Mouse (Mus musculus): ENCODE measurements around the gene Olfr1065. TPM values are rescaled to one million over a fixed set of nuclear protein-coding genes. Genes with fewer than 3 reads are reported as not detected.
"Not testable (repeated sequence)": the region's sequence is repeated elsewhere in the genome, so short reads cannot be mapped to it uniquely, and the experiment has no call there.

Gene Olfr1065
- total RNA-seq (2021): not detected
- not detected in 2 replicates for polyA plus RNA-seq (2012; rRNA removed)
- long read RNA-seq: 0 reads

GRCm38 (mm10) chr2:86450491-86450890 is at the start of gene Olfr1065:
Olfr1065 (minus strand) TSS chr2:86450591.
- DNase-seq: not testable (repeated sequence)

- DNase-seq: no peak
Measured at GRCm38 (mm10) chr2:86487286-86487685, 36.9 kb upstream of the Olfr1065 start, which contains the start of gene Olfr228. Olfr228 (minus strand) TSS chr2:86487386.

GRCm38 (mm10) chr2:86464442-86465109 is 14.2 kb upstream of the Olfr1065 start:
- DNase-seq: peak; percentile 27

- DNase-seq: no peak
Measured at GRCm38 (mm10) chr2:86460434-86460833, 10.0 kb upstream of the Olfr1065 start.

- no peak for DNase-seq
Measured at GRCm38 (mm10) chr2:86456169-86456568, 5.8 kb upstream of the Olfr1065 start, which contains the start of gene Olfr1066. Olfr1066 (minus strand) TSS chr2:86456269.

GRCm38 (mm10) chr2:86442101-86442500 is 8.3 kb downstream of the Olfr1065 start:
- not testable (repeated sequence) for DNase-seq

GRCm38 (mm10) chr2:86428511-86428910 is 21.9 kb downstream of the Olfr1065 start:
- DNase-seq: not testable (repeated sequence)

- not testable (repeated sequence) for DNase-seq
Measured at GRCm38 (mm10) chr2:86426649-86427048, 23.7 kb downstream of the Olfr1065 start, which contains the start of gene Olfr1062. Olfr1062 (minus strand) TSS chr2:86426749.

- DNase-seq: no peak
Measured at GRCm38 (mm10) chr2:86413950-86414349, 36.4 kb downstream of the Olfr1065 start, which contains the start of gene Olfr1061. Olfr1061 (minus strand) TSS chr2:86414050.

- DNase-seq: no peak
Measured at GRCm38 (mm10) chr2:86395114-86395513, 55.3 kb downstream of the Olfr1065 start.

Other genes starting within 250 kb of the Olfr1065 start
- not detected for gene Olfr1045, start 247.6 kb downstream of the Olfr1065 start, total RNA-seq (2021)
- gene Olfr1045, start 247.6 kb downstream of the Olfr1065 start, polyA plus RNA-seq (2012; rRNA removed): not detected in 2 replicates
- not detected for gene Olfr1046, start 231.3 kb downstream of the Olfr1065 start, total RNA-seq (2021)
- gene Olfr1046, start 231.3 kb downstream of the Olfr1065 start, polyA plus RNA-seq (2012; rRNA removed): not detected in 2 replicates
- not detected for gene Olfr1047, start 219.2 kb downstream of the Olfr1065 start, total RNA-seq (2021)
- gene Olfr1047, start 219.2 kb downstream of the Olfr1065 start, polyA plus RNA-seq (2012; rRNA removed): not detected in 2 replicates
- not detected for gene Olfr1048, start 210.3 kb downstream of the Olfr1065 start, total RNA-seq (2021)
- not detected in 2 replicates for gene Olfr1048, start 210.3 kb downstream of the Olfr1065 start, polyA plus RNA-seq (2012; rRNA removed)
- not detected for gene Olfr1049, start 192.3 kb downstream of the Olfr1065 start, total RNA-seq (2021)
- not detected in 2 replicates for gene Olfr1049, start 192.3 kb downstream of the Olfr1065 start, polyA plus RNA-seq (2012; rRNA removed)
- gene Olfr1051, start 171.5 kb downstream of the Olfr1065 start, total RNA-seq (2021): not detected
- not detected in 2 replicates for gene Olfr1051, start 171.5 kb downstream of the Olfr1065 start, polyA plus RNA-seq (2012; rRNA removed)
- gene Olfr1052, start 158.1 kb downstream of the Olfr1065 start, total RNA-seq (2021): not detected
- gene Olfr1052, start 158.1 kb downstream of the Olfr1065 start, polyA plus RNA-seq (2012; rRNA removed): not detected in 2 replicates
- gene Olfr1053, start 135.3 kb downstream of the Olfr1065 start, total RNA-seq (2021): not detected
- gene Olfr1053, start 135.3 kb downstream of the Olfr1065 start, polyA plus RNA-seq (2012; rRNA removed): not detected in 2 replicates
- not detected for gene Olfr1054, start 115.2 kb downstream of the Olfr1065 start, total RNA-seq (2021)
- not detected in 2 replicates for gene Olfr1054, start 115.2 kb downstream of the Olfr1065 start, polyA plus RNA-seq (2012; rRNA removed)
- not detected for gene Olfr1055, start 100.3 kb downstream of the Olfr1065 start, total RNA-seq (2021)
- not detected in 2 replicates for gene Olfr1055, start 100.3 kb downstream of the Olfr1065 start, polyA plus RNA-seq (2012; rRNA removed)
- not detected for gene Olfr1056, start 88.1 kb downstream of the Olfr1065 start, total RNA-seq (2021)
- gene Olfr1056, start 88.1 kb downstream of the Olfr1065 start, polyA plus RNA-seq (2012; rRNA removed): not detected in 2 replicates
- gene Olfr1057, start 72.2 kb downstream of the Olfr1065 start, total RNA-seq (2021): not detected
- gene Olfr1057, start 72.2 kb downstream of the Olfr1065 start, polyA plus RNA-seq (2012; rRNA removed): not detected in 2 replicates
- not detected for gene Olfr1058, start 62.0 kb downstream of the Olfr1065 start, total RNA-seq (2021)
- gene Olfr1058, start 62.0 kb downstream of the Olfr1065 start, polyA plus RNA-seq (2012; rRNA removed): not detected in 2 replicates
- gene Olfr1061, start 36.5 kb downstream of the Olfr1065 start, total RNA-seq (2021): not detected
- not detected in 2 replicates for gene Olfr1061, start 36.5 kb downstream of the Olfr1065 start, polyA plus RNA-seq (2012; rRNA removed)
- gene Olfr1062, start 23.8 kb downstream of the Olfr1065 start, total RNA-seq (2021): not detected
- not detected in 2 replicates for gene Olfr1062, start 23.8 kb downstream of the Olfr1065 start, polyA plus RNA-seq (2012; rRNA removed)
- gene Olfr1066, start 5.7 kb upstream of the Olfr1065 start, total RNA-seq (2021): not detected
- not detected in 2 replicates for gene Olfr1066, start 5.7 kb upstream of the Olfr1065 start, polyA plus RNA-seq (2012; rRNA removed)
- gene Olfr228, start 36.8 kb upstream of the Olfr1065 start, total RNA-seq (2021): not detected
- gene Olfr228, start 36.8 kb upstream of the Olfr1065 start, polyA plus RNA-seq (2012; rRNA removed): not detected in 2 replicates
- gene Olfr1076, start 57.9 kb upstream of the Olfr1065 start, total RNA-seq (2021): not detected
- gene Olfr1076, start 57.9 kb upstream of the Olfr1065 start, polyA plus RNA-seq (2012; rRNA removed): not detected in 2 replicates
- not detected for gene Olfr1079, start 91.9 kb upstream of the Olfr1065 start, total RNA-seq (2021)
- not detected in 2 replicates for gene Olfr1079, start 91.9 kb upstream of the Olfr1065 start, polyA plus RNA-seq (2012; rRNA removed)
- not detected for gene Olfr1080, start 107.6 kb upstream of the Olfr1065 start, total RNA-seq (2021)
- not detected in 2 replicates for gene Olfr1080, start 107.6 kb upstream of the Olfr1065 start, polyA plus RNA-seq (2012; rRNA removed)
- not detected for gene Olfr1082, start 148.4 kb upstream of the Olfr1065 start, total RNA-seq (2021)
- not detected in 2 replicates for gene Olfr1082, start 148.4 kb upstream of the Olfr1065 start, polyA plus RNA-seq (2012; rRNA removed)
- not detected for gene Olfr1084, start 189.1 kb upstream of the Olfr1065 start, total RNA-seq (2021)
- gene Olfr1084, start 189.1 kb upstream of the Olfr1065 start, polyA plus RNA-seq (2012; rRNA removed): not detected in 2 replicates
- gene Olfr1085, start 211.4 kb upstream of the Olfr1065 start, total RNA-seq (2021): not detected
- gene Olfr1085, start 211.4 kb upstream of the Olfr1065 start, polyA plus RNA-seq (2012; rRNA removed): not detected in 2 replicates
- gene Olfr1086, start 229.5 kb upstream of the Olfr1065 start, total RNA-seq (2021): not detected
- not detected in 2 replicates for gene Olfr1086, start 229.5 kb upstream of the Olfr1065 start, polyA plus RNA-seq (2012; rRNA removed)
- not detected for gene Olfr1087, start 247.8 kb upstream of the Olfr1065 start, total RNA-seq (2021)
- gene Olfr1087, start 247.8 kb upstream of the Olfr1065 start, polyA plus RNA-seq (2012; rRNA removed): not detected in 2 replicates